Mouse (Mus musculus) kidney, adult 11 months (tissue): ENCODE results near the gene Plekhg4.

ENCODE experiments used
- DNase-seq: peaks from one replicate; pipeline ENCODE4 v3.0.0; 2022

Plekhg4 gene

DNA sequence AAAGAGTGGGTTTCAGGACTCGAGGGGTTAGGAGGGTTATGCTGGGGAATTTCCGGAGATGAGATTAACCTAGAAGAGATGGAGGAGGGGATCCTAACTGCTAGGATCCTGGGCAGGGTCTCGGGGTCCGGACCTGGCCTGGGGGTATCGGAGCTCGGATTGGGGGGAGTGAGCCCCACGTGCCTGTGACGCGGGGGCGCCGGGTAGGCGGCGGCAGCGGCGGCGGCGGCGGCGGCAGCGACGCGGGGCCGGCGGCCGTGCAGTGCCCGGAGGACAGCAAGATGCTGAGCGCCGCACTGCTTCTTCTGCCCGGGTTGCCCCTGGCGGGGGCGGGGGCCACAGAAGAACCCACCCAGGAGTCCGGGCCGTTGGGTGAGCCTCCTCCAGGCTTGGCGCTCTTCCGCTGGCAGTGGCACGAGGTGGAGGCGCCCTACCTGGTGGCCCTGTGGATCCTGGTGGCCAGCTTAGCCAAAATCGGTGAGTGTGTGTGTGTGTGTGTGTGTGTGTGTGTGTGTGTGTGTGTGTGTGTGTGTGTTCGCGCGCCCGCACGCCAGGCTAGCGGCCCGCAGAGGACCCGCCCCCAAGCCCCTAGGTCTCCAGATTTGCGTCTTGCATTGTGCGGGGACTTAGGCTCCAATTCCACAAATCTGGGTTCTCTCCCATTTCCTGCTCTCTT lies 23.8 kb upstream of the Plekhg4 start:
- DNase-seq: no peak

DNA sequence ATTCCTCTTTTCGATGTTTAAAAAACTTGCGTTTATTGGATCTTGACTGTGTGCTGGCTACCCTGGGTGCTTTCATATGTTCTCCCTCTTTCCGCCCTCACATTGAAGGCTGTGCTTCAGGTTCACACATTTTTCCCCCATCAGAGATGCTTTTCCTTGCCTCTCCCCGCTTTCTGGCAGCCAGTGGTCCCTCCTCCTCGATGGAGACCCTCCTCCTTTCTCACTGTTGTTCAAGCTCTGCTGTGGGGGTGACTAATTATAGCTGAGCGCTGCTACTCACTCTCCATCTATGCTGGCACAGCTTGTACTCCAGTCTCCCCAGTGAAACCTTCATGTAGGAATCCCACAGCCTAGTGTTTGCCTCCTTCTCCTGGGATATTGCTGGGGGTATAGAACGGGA lies 22.9 kb upstream of the Plekhg4 start:
- no peak for DNase-seq

DNA sequence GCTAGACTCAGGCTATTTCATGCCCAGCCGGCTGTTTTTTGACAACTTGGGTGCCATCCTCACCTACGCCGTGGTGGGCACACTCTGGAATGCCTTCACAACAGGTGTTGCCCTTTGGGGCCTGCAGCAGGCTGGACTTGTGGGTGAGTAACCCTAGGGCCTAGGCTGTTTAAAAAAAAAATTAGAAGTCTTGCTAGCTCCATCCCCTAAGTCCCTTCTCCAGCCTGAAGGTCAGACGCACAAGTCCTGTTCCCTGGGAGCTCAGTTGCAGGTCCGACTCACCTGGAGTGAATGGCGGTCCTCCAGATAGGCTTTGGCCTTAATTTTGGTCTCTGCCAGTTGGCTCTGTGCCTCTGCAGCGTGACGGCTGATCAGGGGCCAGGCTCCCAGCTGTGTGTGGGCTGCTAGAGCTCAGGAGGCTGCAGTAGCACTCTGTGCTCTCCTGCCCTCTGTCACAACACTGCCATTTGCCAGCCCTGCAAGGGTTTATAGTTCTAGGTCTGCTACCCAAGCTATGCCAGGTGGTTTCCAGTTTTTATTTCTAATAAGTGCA lies 19.4 kb upstream of the Plekhg4 start:
- no peak for DNase-seq

DNA sequence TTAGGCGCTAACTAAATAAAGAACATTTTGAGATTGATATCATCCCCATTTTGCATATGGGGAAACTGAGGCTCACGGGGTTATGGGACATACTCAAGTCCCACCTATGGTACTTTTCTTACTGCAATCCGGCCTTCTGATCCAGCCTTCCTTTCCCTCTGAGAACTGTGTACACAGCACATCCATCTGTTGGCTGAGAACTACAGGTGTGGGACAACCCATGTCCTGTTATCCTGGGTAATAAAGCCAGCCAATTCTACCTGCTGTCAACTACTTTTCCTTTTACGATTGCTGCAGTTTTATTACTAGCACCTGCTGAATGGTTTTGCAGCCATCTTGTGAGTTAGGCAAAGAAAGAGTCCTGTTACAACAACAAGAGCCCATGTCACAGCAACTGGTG lies 18.5 kb upstream of the Plekhg4 start:
- no peak for DNase-seq

DNA sequence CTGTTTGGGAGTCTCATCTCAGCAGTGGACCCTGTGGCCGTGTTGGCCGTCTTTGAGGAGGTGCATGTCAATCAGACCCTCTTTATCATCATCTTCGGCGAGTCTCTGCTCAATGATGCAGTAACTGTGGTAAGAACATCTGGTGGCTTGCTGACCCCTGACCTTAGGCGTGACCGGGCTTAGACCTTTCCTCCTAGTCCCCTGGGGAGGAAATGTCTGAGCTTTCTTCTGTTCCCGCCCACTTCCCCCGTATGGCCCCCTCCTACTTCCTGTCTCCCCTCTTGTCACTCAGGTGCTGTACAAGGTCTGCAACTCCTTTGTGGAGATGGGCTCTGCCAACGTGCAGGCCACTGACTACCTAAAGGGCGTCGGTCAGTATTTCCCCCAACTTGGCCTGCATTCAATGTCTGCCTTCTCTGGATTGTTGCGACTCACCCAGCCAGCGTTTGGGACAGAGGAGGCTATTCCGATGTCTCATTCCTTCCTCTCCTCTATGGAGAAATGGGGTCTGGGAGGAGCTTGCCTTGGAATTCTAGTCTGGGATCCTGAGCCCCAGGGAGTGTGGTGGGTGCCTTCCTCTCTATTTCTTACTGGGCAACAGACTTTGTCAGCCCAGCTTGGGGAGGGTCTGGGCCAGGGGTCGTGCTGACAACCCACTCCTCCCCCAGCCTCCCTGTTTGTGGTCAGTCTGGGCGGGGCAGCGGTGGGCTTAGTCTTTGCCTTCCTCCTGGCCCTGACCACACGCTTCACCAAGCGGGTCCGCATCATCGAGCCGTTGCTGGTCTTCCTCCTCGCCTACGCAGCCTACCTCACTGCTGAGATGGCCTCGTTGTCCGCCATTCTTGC lies 17.7 kb upstream of the Plekhg4 start:
- peak; percentile 65 for DNase-seq

DNA sequence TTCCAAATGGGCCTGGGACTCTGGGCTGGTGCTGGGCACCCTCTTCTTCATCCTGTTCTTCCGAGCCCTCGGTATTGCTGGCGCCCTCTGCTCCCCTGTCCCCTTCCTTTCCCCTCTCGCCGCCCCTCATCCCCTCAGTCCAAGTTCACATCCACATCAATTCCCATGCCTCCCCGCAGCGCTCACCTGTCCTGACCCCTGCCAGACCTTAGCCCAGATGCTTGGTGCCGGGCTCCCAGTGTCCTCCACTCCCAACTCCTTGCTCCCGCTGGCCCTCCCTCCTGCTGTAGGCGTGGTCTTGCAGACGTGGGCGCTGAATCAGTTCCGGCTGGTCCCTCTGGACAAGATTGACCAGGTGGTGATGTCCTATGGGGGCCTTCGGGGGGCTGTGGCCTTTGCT lies 16.4 kb upstream of the Plekhg4 start:
- no peak for DNase-seq

DNA sequence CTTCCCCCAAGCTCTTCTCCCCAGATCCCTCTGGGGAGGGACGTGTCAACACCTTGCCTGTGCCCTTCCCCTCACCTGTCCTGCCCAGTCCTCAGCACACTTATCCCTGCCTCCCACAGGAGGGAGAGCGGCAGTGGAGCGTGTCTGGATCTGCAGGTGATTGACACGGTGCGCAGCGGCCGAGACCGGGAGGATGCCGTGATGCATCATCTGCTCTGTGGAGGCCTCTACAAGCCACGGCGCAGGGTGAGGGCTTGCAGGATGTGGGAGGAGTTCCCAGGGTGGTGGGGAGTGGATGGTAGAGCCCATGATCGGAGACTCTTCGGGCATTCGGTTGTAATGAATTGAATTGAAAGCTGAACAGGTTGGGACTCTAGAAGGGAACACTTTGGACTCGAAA lies 13.9 kb upstream of the Plekhg4 start:
- no peak for DNase-seq

DNA sequence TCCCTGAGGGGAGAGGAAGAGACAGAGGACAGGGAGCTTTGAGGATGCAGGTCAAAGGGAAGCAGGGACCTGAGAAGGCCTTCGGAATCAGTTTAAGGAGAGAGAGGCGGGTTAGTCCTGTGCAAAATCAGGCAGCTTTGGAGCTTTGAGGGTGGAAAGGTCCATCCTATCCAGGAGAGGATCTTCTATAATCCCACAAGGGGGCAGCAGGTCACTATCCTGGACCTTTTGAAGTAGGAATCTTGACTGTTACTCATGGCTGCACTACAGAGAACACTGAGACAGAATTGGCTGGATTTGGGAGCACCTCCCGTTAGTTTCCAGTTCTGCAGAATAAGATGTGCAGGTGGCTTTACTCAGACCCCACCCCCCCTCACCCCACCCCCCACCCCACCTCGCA lies 13.4 kb upstream of the Plekhg4 start:
- DNase-seq: no peak

DNA sequence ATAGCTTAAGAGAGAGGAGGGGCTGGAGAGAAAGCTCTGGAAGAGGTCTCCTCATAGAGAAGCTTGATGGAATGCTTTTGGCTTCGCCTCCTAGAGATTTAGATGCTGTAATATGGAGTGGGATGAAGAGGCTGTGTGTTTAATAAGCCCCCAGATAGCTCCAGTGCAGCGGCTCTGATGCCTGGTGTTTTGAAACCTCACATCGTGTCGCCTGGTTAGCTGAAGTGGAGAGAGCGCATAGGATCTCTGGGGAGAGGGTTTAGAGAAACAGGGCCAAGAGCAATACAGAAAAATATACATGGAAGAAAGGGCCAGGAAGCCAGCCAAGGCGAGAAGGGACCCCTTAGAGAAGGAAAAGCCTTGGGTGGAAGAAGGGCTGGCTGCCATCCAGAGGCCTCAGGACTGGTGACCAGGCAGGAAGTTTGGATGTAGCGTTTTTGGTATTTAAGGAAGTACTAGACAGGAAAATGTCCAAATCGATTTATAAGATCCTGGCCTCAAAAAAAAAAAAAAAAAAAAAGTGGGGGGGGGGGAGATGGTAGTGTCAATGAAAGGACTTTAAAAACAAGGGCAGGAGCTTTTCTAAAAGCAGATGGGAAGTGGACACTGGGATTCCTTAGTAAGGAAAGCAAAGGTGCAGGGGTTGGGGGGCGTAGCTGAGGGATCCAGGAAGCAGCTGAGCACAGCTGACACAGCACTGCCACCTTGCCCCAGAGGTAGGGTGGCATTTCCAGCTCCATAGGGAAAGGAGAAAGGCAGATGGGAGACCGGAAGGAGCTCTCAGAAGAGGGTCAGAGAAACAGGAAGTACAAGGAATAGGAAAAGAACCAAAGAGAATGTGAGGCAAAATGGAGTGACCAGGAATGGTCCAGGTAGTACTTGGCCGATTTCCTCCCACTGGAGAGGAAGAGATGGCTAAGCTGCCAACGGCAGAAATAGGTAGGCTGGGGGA lies 11.0 kb upstream of the Plekhg4 start:
- peak; percentile 47 for DNase-seq

DNA sequence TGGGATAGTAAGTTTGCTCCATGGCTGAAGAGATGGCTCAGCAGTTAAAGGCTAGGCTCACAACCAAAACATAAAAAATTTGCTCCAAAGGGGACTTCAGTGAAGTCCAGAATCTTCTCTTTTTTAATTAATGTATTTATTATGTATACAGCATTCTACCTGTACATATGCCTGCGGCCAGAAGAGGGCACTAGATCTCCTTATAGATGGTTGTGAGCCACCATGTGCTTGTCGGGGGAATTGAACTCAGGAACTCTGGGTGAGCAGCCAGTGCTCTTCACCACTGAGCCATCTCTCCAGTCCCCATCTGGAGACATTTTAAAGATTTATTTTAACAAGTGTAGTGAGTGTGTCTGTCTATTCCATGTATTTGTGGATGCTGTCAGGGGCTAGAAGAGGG lies 6.0 kb upstream of the Plekhg4 start:
- DNase-seq: no peak

DNA sequence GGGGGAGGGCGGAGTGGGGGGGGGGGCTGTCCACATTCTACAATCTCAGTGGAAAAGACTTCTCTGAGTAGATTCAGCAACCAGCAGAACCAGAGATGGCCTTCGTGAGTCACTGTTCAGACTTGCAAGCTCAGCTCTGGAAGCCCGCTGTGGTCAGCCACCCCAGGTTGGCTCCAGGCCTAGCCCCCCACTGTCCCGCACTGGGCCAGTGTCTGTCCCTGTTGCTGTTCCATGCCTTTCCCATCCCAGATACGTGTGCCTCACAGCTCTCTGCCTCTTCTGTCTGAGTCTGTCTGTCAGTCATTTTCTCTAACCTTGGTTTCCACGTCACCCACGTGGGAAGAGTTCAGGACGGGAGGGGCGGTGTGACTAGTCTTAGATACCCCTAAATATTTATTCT lies 601 bp upstream of the Plekhg4 start:
- DNase-seq: no peak

DNA sequence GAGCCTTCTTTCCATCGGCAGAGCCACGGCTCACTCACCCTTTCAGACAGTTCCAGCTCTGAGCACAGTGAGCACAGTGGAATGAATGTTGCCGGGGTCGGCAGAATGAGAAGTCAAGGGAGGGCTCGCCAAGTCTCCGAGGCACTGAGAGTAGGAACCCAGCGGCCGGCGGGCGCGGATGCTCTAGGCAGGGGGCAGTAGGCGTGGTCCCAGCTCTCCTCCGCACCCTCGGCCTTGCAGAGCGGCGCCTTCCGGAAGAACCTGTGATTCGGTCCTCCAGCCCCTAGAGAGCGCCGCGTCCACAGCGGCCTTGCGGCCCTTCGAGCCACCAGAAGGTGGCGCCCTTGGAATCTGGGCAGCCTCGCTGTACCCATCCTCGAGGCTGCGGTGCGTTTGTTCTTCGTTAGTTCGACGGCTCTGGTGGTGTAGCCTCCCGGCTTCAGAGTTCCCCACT lies 1.5 kb downstream of the Plekhg4 start:
- no peak for DNase-seq

DNA sequence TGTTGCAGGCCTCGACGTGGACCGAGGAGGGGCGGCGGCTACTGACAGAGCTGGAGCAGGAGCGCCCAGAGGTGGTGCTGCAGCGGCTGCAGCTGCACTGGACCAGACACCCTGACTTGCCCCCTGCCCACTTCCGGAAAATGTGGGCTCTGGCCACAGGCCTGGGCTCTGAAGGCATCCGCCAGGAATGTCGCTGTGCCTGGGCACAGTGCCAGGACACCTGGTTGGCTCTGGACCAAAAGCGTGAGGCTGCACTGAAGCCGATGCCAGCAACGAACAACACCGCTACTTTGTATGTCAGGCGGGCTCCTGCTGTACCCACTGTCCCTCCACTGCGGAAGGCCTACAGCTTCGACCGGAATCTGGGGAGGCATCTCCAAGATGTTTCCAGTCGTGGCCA lies 5.6 kb downstream of the Plekhg4 start:
- peak; percentile 68 for DNase-seq

DNA sequence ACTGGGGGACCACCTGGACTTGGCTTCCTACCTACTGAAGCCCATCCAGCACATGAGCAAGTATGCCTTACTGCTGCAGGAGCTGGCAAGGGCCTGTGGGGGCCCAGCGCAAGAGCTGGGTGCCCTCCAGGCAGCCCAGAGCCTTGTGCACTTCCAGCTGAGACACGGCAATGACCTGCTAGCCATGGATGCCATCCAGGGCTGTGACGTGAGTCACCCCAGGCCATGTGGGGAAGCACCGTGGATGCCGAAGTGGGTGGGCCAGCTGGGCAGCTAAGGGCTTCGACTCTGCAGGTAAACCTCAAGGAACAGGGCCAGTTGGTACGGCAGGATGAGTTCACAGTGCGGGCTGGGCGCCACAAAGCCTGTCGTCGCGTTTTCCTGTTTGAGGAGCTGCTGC lies 7.2 kb downstream of the Plekhg4 start:
- no peak for DNase-seq

DNA sequence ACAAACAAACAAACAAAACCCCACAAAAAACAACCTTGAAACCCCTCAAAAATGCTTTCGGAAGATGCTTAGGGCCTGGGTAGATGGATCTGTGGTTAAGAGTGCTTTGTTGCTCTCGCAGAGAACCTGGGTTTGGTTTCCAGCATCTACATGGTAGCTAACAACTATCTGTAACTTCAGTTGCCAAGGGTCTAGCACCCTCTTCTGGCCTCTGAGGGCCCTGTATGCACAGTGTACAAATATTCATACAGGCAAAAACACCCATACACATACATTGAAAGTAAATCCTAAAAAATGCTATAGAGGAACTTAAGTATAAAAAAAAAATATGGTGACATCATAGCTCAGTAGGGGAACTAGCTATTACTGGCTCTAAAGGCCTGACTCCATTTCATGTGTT lies 11.0 kb downstream of the Plekhg4 start:
- DNase-seq: no peak

DNA sequence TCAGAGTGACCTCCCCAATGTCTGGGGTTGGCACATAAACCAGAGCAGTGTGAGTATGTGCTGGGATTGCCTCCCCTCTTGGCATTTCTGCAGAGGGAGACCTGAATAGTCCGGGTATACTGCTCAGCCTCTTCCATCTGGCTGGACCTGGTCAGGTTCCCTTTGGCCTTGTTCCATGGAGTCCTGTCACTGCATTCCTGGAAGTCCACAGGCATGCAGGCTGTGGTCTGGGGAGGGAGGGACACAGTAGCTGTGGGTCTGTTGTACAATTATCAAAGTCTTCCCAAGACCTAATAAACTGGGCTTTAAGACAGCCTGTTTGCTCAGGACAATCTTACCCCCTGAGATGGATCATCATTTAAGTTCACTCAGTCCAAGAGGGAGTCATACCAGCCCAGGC lies 14.1 kb downstream of the Plekhg4 start:
- peak; percentile 66 for DNase-seq

DNA sequence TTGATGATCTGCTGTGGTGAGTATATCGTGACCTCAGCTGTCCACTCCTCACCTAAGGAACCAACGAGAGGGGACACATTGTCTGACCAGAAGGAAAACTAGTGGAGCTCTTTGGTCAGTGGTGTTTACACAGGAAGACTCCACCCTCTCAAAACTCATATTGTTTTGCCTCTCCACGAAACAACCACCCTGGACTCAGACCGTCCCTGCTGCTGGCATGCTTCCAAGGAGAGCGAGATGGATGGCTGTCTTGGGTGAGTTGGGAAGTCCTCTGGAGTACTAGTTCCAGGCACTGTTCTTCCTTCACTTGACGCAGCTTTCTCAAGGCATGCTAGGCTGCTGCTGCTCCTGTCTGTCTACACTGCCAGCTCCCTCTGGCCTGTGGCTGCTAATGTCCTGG lies 16.0 kb downstream of the Plekhg4 start:
- DNase-seq: no peak

DNA sequence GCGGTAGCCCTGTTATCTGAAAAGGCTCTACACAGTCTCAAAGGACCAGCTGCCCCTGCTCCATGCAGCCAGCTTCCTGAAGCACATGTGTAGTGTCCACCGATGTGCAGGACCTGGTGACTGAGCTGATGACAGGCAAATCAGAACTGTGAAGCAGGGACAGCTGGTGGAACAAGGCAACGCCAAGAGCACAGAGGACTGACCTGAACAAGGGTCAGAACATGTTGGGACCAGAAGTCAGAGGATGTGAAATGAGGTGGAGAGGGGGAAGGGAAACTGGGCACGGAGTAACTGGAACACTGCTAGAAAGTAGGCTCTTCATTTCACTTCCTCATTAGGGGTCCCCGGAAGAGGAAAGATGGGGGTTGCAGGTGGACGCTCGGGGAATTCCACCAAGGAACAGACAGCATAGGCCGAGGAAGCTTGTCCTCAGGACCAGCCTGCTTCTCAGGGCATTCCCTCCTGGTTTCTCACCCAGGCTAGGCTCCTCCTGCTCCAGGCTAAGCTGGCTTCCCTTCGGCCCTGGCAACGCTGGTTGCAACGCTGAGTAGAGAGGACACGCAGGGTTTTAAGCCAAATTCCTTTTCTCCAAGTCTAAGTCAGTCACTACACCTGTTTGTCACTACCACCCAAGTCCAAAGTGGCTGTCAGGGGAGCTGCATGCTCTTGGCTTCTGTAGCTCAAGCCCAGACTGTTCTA lies 20.2 kb downstream of the Plekhg4 start:
- DNase-seq: no peak

DNA sequence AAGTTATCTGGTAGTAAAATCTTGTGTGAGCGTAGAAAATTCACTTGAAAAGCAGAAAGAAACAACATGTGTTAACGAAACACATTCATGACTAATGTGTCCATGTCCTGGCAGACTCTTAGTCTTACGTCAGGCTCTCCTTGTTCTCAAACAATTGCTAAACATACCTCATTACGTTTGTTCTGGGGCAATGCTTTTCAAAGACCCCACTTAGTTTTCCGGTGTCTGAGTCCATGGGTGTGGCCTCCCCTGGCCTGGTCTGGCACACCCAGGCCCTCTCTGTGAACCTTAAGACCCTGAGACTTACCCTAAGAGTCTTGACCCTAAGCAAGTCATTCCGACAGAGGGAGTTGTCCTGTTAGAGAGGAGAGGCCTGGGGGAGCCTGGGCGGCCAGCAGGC lies 20.8 kb downstream of the Plekhg4 start:
- no peak for DNase-seq

DNA sequence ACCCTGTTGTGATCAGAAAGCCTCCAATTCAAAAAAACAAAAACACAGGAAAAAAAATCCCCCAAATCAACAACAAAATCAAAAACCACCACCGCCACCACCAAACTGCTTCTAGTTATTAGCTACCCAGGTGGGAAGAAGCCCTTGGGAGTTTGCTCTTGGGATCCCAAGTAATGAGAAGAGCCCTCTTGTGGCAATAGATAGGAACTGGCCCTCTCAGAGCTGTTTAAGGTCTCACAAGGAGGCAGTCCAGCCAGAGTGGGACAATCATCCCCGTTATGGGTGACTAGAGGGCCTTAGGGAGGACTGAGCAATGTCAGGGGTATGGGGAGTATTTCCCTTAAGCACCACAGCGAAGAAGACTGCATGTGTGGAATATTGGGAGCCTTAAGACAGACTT lies 24.7 kb downstream of the Plekhg4 start:
- peak; percentile 50 for DNase-seq

DNA sequence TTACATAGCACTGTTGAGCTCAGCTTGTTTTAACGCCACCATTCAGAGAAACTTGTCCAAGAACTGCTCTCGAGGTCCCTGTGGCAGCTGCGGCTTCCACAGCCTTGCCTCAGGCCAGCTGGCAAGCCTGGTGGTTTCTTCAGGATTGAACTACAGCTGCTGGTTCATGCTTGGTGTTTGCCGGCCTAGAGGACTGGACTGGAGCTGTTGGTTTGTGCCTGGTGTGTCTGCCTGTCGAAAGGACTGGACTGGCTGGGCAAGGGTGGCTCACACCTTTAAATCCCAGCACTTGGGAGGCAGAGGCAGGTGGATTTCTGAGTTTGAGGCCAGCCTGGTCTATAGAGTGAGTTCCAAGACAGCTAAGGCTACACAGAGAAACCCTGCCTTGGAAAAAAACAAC lies 26.9 kb downstream of the Plekhg4 start:
- no peak for DNase-seq

DNA sequence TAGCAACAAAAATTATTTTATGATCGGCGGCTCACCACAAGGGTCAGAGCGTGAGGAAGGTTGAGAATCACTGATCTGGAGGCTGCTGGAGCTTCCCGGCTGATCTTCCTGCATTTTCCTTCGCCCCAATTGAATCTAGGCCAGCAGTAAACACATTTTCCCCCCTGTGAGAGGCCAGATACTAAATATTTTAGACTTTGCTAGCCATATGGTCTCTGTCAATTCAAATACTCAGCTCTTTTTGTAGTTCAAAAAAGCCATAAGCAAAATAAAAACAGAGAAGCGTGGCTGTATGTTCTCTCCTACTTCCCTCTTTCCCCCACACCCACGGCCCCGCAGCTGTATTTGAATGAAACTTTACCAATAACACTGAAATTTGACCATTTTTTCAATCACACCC lies 30.4 kb downstream of the Plekhg4 start:
- no peak for DNase-seq
